Mouse (Mus musculus): ENCODE measurements around the gene Stoml3. TPM values are rescaled to one million over a fixed set of nuclear protein-coding genes. Genes with fewer than 3 reads are reported as not detected.

Gene Stoml3
- total and polyA plus RNA-seq, 3 experiments, result not detected

GRCm38 (mm10) chr3:53472061-53472460 lies 16.4 kb upstream of the Stoml3 start:
- Histone ChIP-seq H3K27ac (ENCODE audit: insufficient read depth, low read depth) (no peak overlapping the region), H3K79me2 (replicated peaks; ENCODE audit: control insufficient read depth, extremely low read depth, insufficient read depth, poor library complexity, severe bottlenecking) (peaks cover 11% of the 10 kb centered on the region), H3K4me2 (ENCODE audit: insufficient read depth, low read depth, poor library complexity, severe bottlenecking) (no peak overlapping the region), H3K9me3 (replicated peaks; ENCODE audit: low read length) (no peaks in the 10 kb centered on the region), H3K27me3 (replicated peaks) (no peaks in the 10 kb centered on the region), H3K4me3 (replicated peaks in 1 of 3; ENCODE audit: low read depth in 2 of 3, low read length in 2 of 3, poor library complexity in 1 of 3) (no peak overlapping the region), H3K36me3 (replicated peaks in 1 of 2; ENCODE audit: control insufficient read depth in 1 of 2, insufficient read depth in 1 of 2, low read length in 1 of 2) (peaks cover 58 to 88% of the 10 kb centered on the region in 2 experiments), H3K9ac (ENCODE audit: insufficient read depth, low read depth) (no peak overlapping the region), H3K4me1 (ENCODE audit: control insufficient read depth in 1 of 2, insufficient read depth in 2 of 2) (peaks cover 0 to 8% of the 10 kb centered on the region in 2 experiments; a peak in 1 of 4 replicates)
- no peak for DNase-seq (ENCODE audit: extremely low read depth)
- in situ Hi-C loops (cut with MboI; ENCODE audit: low pct_ligation_motif_present, low pct_unique_long_range_greater_than_20kb, low sequenced_read_pairs), result loop anchor here (25.0 kb wide), 1 partner anchor 1210 kb away; the partner anchor contains the start of gene Foxo1
- TF ChIP-seq POLR2AphosphoS2 (IDR thresholded peaks at IDR 0.05; ENCODE audit: low read depth, low read length), result no peak
- TF ChIP-seq PAX5 (IDR thresholded peaks at IDR 0.05; ENCODE audit: low read length), result no peak
- no peak for TF ChIP-seq MAZ (IDR thresholded peaks at IDR 0.05; ENCODE audit: low read depth, low read length)
- TF ChIP-seq CTCF (conservative IDR thresholded peaks at IDR 0.05 in 1 of 2, IDR thresholded peaks at IDR 0.05 in 1 of 2; ENCODE audit: low read depth in 2 of 2, low read length in 2 of 2), result no peak
- TF ChIP-seq SMC3 (IDR thresholded peaks at IDR 0.05; ENCODE audit: low read depth, low read length), result no peak
- TF ChIP-seq ETS1 (conservative IDR thresholded peaks at IDR 0.05; ENCODE audit: low read depth, low read length), result no peak
- TF ChIP-seq CHD2 (IDR thresholded peaks at IDR 0.05; ENCODE audit: low read length), result no peak
- no peak for TF ChIP-seq EP300 (IDR thresholded peaks at IDR 0.05; ENCODE audit: low read length)
- no peak for TF ChIP-seq BHLHE40 (IDR thresholded peaks at IDR 0.05; ENCODE audit: low read depth, low read length)
- no peak for TF ChIP-seq ELF1 (IDR thresholded peaks at IDR 0.05; ENCODE audit: low read depth, low read length)
- TF ChIP-seq UBTF (IDR thresholded peaks at IDR 0.05; ENCODE audit: low read depth, low read length), result no peak
- dilution Hi-C loops (cut with MboI; ENCODE audit: extremely low pct_ligation_motif_present, extremely low pct_unique_long_range_greater_than_20kb, low sequenced_read_pairs), result no loop called here

- no peaks in the 10 kb centered on the region for H3K79me2 ChIP-seq (replicated peaks; ENCODE audit: control insufficient read depth, extremely low read depth, insufficient read depth, poor library complexity, severe bottlenecking)
- H3K4me2 ChIP-seq (ENCODE audit: insufficient read depth, low read depth, poor library complexity, severe bottlenecking), result no peak overlapping the region
- no peaks in the 10 kb centered on the region for H3K27me3 ChIP-seq (replicated peaks)
- no peaks in the 10 kb centered on the region for H3K9me3 ChIP-seq (replicated peaks; ENCODE audit: low read length)
- no peaks in the 10 kb centered on the region for H3K4me1 ChIP-seq (ENCODE audit: control insufficient read depth in 1 of 2, insufficient read depth in 2 of 2)
- no peak for TF ChIP-seq MYC (IDR thresholded peaks at IDR 0.05; ENCODE audit: low read depth, low read length)
- no peak for TF ChIP-seq JUND (conservative IDR thresholded peaks at IDR 0.05; ENCODE audit: low read depth, low read length)
- TF ChIP-seq NELFE (IDR thresholded peaks at IDR 0.05; ENCODE audit: low read depth, low read length), result no peak
- H3K4me3 ChIP-seq (replicated peaks in 1 of 3; ENCODE audit: low read depth in 2 of 3, low read length in 2 of 3, poor library complexity in 1 of 3), result no peak overlapping the region
- no peak overlapping the region for H3K9ac ChIP-seq (ENCODE audit: insufficient read depth, low read depth)
- H3K36me3 ChIP-seq (replicated peaks in 1 of 2; ENCODE audit: control insufficient read depth in 1 of 2, insufficient read depth in 1 of 2, low read length in 1 of 2), result peaks cover 77 to 96% of the 10 kb centered on the region in 2 experiments
- DNase-seq (ENCODE audit: extremely low read depth), result no peak
- no peak overlapping the region for H3K27ac ChIP-seq (ENCODE audit: insufficient read depth, low read depth)
- in situ Hi-C loops (cut with MboI; ENCODE audit: low pct_ligation_motif_present, low pct_unique_long_range_greater_than_20kb, low sequenced_read_pairs), result loop anchor here (25.0 kb wide), 1 partner anchor 1212 kb away; the partner anchor contains the start of gene Foxo1
- dilution Hi-C loops (cut with MboI; ENCODE audit: extremely low pct_ligation_motif_present, extremely low pct_unique_long_range_greater_than_20kb, low sequenced_read_pairs), result no loop called here
These were observed 14.3 kb upstream of the Stoml3 start for GRCm38 (mm10) chr3:53474179-53474578.

GRCm38 (mm10) chr3:53475889-53476288 lies 12.6 kb upstream of the Stoml3 start:
- H3K27ac ChIP-seq (ENCODE audit: insufficient read depth, low read depth), result no peak overlapping the region
- peak; percentile 14 to 64; a peak in 2 of 4 replicates for TF ChIP-seq CTCF (conservative IDR thresholded peaks at IDR 0.05 in 1 of 2, IDR thresholded peaks at IDR 0.05 in 1 of 2; ENCODE audit: low read depth in 2 of 2, low read length in 2 of 2)
- TF ChIP-seq SMC3 (IDR thresholded peaks at IDR 0.05; ENCODE audit: low read depth, low read length), result peak; percentile 51
- no peak for TF ChIP-seq ZMIZ1 (IDR thresholded peaks at IDR 0.05; ENCODE audit: low read depth, low read length)
- peak; percentile 25 for TF ChIP-seq RAD21 (IDR thresholded peaks at IDR 0.05; ENCODE audit: low read depth, low read length)
- H3K4me1 ChIP-seq (ENCODE audit: control insufficient read depth in 1 of 2, insufficient read depth in 2 of 2), result no peaks in the 10 kb centered on the region
- peaks cover 74 to 94% of the 10 kb centered on the region in 2 experiments for H3K36me3 ChIP-seq (replicated peaks in 1 of 2; ENCODE audit: control insufficient read depth in 1 of 2, insufficient read depth in 1 of 2, low read length in 1 of 2)
- dilution Hi-C loops (cut with MboI; ENCODE audit: extremely low pct_ligation_motif_present, extremely low pct_unique_long_range_greater_than_20kb, low sequenced_read_pairs) (no loop called here), in situ Hi-C loops (cut with MboI; ENCODE audit: low pct_ligation_motif_present, low pct_unique_long_range_greater_than_20kb, low sequenced_read_pairs) (no loop called here)
- H3K4me2 ChIP-seq (ENCODE audit: insufficient read depth, low read depth, poor library complexity, severe bottlenecking), result no peak overlapping the region
- H3K9me3 ChIP-seq (replicated peaks; ENCODE audit: low read length), result no peaks in the 10 kb centered on the region
- H3K9ac ChIP-seq (ENCODE audit: insufficient read depth, low read depth), result no peak overlapping the region
- H3K27me3 ChIP-seq (replicated peaks), result no peaks in the 10 kb centered on the region
- DNase-seq (ENCODE audit: extremely low read depth), result peak; percentile 20
- H3K79me2 ChIP-seq (replicated peaks; ENCODE audit: control insufficient read depth, extremely low read depth, insufficient read depth, poor library complexity, severe bottlenecking), result no peaks in the 10 kb centered on the region
- H3K4me3 ChIP-seq (replicated peaks in 1 of 3; ENCODE audit: low read depth in 2 of 3, low read length in 2 of 3, poor library complexity in 1 of 3), result no peak overlapping the region

All from CH12.LX (cell line).